Mouse (Mus musculus) layer of hippocampus, postnatal 10 days (tissue): ENCODE measurements around the gene Lcorl. TPM values are rescaled to one million over a fixed set of nuclear protein-coding genes. Genes with fewer than 3 reads are reported as not detected.

ENCODE experiments used
- total RNA-seq, 2 experiments: library from RNA; stranded (reverse); gene quantifications; 2 replicates each; pipeline ENCODE4 v1.2.3; 2021

Gene Lcorl
- total RNA-seq, 2 experiments from 2014 or later = 44.9 to 49.2 TPM

Other genes starting within 250 kb of the Lcorl start
- 10 to 100 TPM; 20.5 to 21.4 TPM for gene Fam184b, start 218.0 kb downstream of the Lcorl start, total RNA-seq
- 1 to 10 TPM; 1.9 to 2.4 TPM for gene Ncapg, start 187.7 kb downstream of the Lcorl start, total RNA-seq